Mouse (Mus musculus) C2C12 (cell line): ENCODE measurements around the gene Mplkip.

Source experiments
- CTCF ChIP-seq: IDR thresholded peaks from one replicate; pipeline ENCODE4 v1.5.1; 2011; ENCODE audit not compliant: control insufficient read depth, insufficient read depth, insufficient read length
- USF1 ChIP-seq: IDR thresholded peaks from one replicate; pipeline ENCODE4 v1.6.1; 2011; ENCODE audit warnings: low read depth, mild to moderate bottlenecking, control low read depth, moderate library complexity

DNA sequence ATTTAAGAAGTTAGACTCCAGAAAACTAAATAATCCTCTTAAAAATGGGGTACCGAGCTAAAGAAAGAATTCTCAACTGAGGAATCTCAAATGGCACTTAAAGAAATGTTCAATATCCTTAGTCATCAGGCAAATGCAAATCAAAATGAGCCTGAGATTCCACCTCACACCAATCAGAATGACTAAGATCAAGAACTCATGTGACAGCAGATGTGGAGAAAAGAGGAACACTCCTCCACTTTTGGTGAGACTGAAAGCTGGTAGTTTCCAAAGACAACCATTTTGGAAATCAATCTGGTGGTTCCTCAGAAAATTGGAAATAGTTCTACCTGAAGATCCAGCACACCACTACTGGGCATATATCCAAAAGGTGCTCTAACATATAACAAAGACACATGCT is 27.6 kb upstream of the Mplkip start:
- no peak for TF ChIP-seq CTCF
- TF ChIP-seq USF1: no peak
